Mouse (Mus musculus): ENCODE measurements at regions not wholly inside any gene's neighbourhood (a gene's known extent, or its start where the extent isn't known, plus 50 kb on each side); places are given as distances from the start of the nearest gene placed in this dataset.

GRCm38 (mm10) chr2:123887587-123887986, 202.2 kb upstream of the Sema6d start:
- TF ChIP-seq POLR2A (IDR thresholded peaks at IDR 0.05; ENCODE audit: insufficient read depth, low read depth, low read length) (no peak), CTCF (IDR thresholded peaks at IDR 0.05) (no peak)

Measured in heart, adult 2 months (tissue).